Mouse (Mus musculus): ENCODE measurements around the gene Nudt3. TPM values are rescaled to one million over a fixed set of nuclear protein-coding genes. Genes with fewer than 3 reads are reported as not detected.

Nudt3 gene
- polyA plus RNA-seq, 1 experiment = 112 TPM

DNA sequence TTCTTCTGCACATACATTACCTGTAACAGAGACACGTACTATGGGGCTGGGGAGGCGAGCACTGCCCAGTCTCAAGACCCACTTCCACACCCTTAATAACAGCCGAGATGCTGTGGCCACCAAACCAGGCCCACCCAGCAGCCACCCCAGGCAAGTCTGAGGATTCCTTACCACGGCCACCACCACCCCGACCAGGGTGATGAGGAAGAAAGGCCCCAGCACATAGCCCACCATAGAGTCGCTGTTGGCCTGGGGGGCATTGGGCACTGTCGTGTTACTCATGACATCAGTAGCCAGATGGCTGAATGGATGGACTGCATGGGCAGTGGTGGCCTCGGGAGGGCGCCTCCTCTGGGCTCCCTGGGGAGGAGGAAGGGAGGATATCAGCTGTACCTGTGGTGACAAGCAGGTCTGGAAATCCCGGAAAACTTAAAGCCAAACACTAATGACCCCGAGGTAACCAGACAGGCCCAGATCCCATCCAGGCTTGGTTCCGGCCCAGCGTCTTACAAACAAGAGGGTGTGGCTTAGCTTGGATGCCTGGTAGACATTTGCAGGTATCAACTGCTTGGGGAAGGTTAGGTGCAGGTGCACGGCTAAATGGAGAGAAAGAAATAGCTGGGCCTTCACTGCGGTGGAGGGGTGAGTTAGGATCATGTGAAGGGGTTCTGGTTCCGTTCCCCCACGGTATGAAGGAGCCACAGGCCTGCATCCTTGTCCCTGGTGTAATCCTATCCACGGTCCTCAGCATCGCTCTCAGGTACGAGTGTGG is 58.7 kb downstream of the Nudt3 start:
- DNase-seq (ENCODE audit: low spot score) = no peak

DNA sequence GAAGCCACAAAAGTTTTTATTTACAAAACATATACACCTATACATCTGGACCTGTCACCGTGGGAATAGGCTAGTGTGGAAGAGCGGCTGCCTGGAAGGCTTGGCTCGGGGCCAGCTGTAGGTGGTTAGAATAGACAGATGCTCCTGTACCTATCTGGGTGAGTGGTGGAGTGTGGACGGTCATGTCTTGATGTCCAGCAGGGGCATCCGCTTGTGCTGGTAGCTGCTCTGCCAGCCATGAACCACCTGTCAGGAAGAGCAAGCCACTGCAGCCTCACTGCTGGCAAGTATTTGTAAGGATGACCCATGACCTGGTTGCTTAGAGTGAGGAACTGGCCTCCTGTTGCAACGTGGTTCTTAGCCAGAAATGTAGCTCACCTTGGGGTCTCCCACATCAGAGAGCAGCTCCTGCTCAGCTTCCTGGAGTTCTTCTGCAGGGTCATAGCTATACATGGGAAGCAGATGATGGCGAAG is 59.5 kb downstream of the Nudt3 start:
- no peak for DNase-seq (ENCODE audit: low spot score)

DNA sequence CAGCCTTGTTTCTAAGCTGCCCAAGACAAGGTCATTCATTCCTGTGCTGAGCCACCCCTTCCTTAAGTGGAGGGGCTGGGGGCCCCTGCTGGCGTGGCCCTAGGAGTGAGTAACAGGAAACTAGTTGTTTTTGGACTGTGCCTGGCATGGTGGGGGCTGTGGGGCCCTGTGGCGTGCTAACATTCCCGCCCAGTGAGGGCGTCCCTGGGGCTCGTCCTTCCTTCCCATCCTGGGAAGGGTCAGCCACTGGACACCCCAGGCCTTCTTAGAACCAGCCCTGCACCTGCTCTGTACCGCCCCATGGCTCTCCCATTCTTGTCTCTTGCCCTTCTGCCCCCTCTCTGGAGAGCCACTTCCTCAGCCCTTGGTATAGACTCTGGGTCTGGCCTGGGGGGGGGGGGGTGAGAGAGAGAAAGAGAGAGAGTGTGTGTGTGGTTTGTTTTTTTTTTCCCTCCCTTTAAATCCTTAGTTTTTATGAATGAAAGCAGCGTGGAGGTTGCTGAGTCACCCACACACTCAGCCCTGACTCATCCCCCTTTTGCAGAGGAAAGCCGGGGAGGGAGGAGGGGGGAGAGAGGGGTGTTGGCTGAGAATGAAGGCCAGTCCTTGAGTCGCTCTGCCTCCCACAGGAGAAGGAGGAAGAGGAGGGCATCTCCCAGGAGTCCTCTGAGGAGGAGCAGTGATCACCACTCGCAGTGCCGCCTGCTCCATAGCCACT is 61.3 kb downstream of the Nudt3 start:
- no peak for DNase-seq (ENCODE audit: low spot score)

DNA sequence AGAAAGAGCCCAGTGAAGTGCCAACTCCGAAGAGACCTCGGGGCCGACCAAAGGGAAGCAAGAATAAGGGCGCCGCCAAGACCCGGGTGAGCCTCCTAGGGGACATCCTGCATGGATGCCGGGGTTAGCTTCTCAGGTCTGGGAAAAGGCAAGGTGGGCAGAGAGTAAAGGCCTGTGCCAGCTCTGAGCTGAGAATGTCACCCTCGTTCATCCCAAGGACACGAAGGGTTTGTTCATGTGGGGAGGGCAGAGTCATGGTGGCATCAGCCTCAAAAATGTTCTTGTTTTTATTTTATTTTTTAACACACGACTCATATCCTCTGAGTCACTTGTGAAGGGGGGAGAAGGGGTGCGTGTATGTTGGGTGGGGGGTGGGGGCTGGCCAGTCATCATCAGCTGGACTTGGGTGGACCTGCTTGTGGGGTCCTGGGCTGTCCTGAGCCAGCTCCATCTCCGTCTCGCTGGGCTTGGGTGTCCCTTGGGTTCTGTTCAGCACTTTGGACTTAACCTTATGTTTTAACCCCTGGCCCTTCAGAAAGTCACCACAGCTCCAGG is 62.3 kb downstream of the Nudt3 start:
- DNase-seq (ENCODE audit: low spot score) = no peak

DNA sequence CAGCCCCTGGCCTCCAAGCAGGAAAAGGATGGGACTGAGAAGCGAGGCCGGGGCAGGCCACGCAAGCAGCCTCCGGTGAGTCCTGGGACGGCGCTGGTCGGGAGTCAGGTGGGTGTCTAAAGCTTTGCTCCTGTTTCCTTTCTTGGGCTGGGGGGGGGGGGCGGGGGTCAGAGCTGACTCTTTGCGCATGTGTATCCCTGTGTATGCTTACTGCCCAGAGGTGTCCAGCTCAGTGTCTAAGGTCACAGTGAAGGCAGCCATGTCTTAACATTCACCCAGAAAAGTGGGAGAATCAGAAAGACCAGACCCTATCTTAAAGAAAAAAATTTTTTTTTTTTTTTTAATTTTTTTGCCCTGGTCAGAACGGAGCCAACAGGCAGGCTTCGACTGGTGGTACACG is 63.7 kb downstream of the Nudt3 start:
- DNase-seq (ENCODE audit: low spot score) = no peak

DNA sequence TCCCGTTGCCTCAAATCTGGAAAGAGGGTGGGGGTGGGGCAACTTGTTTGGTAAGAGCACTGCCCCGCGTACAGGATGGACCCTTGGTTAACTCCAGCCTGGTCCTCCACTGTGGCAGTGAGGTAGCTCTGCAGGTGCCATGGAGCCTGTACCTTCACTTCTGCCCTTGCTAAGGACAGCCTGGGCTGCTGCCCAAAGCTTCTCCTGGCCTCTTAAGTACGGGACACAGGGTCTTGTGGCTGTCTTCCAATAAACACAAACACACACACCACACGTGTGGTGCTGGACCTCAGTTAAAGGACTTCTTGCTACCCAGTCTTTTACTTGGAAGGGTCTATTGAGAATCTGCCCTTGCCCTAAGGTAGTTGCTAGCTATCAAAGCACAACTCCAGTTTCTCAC is 64.5 kb downstream of the Nudt3 start:
- no peak for DNase-seq (ENCODE audit: low spot score)

DNA sequence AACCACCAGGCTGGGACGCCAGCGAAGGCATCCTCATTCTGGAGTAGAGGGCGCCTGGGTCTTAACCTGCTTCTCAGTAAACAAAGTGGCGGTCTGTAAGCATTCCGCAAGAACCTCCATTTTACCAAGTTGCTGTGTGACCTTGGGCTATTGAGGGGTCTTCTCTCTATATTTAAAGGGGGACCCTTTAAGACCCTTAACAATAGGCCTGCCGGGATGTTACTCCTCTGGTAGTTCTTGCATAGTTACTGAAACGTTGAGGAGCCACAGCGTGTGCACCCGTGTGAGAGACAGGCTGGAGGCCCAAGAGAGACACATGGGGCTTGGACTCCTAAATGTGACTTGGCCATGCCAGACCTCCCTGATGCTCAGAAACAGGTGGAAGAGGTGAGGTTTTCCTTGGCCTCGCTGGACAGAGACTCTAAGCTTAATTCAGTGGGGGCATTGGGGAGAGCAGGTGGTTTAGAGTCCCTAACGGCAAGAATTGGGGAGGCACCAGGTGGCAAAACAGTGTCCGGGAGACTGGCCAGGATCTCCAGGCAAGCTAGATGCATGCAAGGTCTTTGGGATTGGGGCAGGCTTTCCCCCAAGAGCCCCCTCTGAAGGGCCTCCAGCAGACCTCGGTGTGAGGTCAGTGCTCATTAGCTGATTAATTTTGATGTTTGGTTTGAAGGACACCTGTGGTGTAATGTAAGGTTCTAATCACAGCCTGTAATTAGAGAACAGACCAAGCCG is 65.2 kb downstream of the Nudt3 start:
- DNase-seq (ENCODE audit: low spot score) = no peak

DNA sequence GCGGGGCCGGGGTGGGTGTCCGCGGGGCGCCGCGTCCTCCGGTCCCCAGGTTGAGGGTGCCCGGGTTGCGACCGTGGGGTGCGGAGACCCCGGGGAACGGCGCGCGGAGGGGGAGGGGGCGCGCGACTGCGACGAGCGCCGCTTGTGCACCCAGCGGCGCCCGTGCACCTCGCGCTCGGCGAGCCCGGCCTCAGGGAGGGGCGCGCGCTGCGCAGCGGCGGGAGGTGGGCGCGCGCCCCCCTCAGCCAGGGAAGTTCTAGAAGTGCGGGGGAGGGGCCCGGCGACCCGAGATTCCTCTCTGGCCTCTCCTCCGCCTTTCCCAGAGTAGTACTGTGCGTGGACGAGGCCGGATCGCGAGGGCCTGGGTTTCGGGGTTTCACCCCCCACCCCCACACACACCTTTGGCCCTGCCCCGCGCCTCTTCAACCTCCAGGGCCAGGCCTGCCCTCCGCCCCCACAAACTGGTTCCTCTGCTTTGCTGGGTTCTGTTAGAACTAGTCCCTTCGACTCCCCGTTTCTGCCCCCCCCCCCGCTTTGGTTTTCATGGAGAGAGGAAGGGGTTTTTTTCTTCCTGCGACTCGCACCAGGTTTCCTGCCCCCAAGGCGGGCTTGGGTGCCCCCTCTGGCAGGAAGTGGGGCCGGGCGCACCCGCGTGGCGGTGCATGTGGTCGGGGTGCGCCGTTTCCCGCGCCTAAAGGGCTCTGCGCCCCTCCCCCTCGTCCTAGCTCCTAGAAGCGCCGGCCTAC is 65.9 kb downstream of the Nudt3 start:
- DNase-seq (ENCODE audit: low spot score) = peak; percentile 45

DNA sequence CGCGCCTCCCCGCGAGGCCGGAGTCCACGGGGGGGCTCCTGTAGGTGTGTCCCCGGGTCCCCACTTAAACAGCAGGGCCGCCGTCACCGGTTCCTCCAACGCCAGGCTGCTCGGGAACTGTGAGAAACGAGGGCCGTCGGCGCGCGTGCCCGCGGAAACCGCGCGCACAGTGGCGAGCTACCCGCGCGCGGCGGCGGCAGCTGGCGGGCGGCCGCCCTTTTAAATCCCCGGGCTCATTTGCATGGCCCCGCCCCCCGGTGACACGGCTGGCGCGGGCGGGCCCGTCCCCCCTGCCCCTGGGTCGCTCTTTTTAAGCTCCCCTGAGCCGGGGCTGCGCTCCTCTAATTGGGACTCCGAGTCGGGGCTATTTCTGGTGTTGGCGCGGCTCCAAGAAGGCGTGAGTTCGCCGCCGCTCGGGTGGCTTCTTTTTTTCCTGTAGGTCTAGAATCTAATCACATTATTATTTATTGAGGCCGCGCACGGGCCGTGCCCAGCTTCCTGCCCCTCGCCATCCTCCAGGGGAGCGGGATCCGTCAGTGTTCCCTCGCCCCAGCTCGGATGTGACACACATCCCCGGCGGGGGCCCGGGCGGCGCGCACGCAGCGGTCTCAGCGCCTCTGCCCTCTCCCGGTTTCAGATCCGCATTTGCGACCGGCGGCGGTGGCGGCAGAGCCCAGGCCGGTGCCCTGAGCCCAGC is 66.8 kb downstream of the Nudt3 start, which contains the start of gene Hmga1:
TSS of gene Hmga1 (plus strand) at position 183 of the 697 bp plus-strand sequence.
- DNase-seq (ENCODE audit: low spot score) = peak; percentile 77

DNA sequence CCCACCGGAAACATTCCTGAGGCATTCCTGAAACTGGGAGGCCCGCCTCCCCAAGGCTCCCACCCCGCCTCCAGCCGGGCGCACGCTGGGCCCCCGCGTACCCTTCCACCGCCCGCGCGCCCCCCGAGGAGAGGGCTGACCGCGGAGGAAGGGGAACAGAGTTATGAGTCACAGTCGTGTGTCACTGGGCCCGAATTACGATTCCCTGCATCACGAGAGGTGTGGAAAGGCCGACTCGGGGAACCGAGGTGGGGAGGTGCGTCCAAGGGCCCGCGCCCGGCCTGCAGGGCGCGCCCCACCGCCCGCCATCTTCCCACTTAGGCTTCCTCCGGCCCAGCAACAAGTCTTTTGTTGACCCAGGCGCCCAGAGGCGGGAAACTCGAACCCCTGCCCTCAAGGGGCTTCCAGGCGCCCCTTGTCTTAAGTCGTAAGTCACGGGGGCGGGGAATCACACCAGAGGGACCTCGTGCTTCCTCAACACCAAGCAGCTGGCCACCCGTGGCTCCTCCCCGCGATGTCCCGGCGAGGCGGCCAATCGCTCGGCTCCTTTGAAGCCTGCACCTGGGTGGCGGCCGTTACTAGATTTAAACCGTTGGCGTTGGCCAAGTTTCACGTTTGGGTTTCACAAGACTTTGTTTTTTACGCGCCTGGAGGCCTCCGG is 67.7 kb downstream of the Nudt3 start:
- peak; percentile 57 for DNase-seq (ENCODE audit: low spot score)

DNA sequence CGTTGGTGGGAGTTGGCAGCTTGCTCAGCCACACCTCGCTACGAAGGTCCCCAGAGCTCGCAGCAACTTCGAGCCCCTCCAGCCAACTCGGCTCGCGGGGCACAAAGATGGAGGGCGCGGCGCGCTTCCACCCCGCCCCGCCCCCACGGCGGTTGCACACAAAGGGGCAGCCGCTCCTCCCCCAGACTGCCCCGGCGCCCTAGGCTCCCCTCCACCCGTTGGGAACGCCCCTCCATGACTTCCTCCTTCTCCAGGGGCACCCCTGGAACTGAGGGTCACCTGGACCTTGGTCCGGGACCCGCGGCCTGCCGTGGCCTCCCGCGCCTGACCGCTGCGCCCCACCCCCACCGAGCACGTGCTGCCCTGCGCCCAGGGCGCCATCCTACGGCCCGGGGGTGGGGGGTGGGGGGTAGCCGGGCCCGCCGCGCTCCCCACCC is 68.2 kb downstream of the Nudt3 start:
- DNase-seq (ENCODE audit: low spot score) = no peak

DNA sequence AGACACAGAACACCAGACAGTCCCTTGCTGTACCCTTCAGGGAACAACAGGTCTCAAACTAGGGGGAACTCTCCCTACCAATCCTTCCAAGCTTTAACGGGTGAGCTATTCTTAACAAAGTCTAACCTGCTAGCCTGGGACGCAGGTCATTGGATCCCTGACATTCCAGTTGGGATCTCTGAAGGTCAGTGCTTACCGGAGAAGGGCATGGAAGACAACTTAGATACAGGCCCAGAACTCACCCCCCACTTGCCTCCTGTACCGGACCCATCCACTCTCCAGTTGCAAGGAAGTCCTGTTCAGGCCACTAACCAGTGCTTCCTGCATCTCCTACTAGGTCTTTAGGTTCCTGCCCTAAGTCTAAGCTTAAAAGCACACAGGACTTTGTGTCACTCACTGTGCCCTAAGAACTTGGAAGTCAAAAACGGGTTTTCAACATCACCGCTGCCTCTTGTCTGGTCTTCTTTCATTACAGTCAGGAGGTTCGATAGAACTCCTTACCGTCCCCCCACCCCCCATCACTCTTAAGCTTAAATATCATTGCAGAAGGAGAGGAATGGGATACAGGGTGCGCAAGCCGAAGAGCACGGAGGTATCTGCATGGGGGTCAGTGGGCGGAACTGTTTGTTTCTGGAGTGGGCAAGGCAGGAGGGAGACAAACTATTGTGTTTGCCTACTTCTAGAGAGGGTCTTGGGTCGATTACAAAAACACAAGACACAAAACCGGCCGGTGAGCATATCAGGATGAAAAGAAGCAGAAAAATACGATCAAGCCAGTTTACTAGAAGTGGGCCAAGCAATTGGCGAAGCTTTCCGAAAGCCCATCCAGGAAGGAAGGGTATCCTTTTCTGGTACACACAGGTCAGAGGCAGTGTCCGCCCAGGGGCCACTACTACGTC is 69.0 kb downstream of the Nudt3 start:
- DNase-seq (ENCODE audit: low spot score) = no peak

DNA sequence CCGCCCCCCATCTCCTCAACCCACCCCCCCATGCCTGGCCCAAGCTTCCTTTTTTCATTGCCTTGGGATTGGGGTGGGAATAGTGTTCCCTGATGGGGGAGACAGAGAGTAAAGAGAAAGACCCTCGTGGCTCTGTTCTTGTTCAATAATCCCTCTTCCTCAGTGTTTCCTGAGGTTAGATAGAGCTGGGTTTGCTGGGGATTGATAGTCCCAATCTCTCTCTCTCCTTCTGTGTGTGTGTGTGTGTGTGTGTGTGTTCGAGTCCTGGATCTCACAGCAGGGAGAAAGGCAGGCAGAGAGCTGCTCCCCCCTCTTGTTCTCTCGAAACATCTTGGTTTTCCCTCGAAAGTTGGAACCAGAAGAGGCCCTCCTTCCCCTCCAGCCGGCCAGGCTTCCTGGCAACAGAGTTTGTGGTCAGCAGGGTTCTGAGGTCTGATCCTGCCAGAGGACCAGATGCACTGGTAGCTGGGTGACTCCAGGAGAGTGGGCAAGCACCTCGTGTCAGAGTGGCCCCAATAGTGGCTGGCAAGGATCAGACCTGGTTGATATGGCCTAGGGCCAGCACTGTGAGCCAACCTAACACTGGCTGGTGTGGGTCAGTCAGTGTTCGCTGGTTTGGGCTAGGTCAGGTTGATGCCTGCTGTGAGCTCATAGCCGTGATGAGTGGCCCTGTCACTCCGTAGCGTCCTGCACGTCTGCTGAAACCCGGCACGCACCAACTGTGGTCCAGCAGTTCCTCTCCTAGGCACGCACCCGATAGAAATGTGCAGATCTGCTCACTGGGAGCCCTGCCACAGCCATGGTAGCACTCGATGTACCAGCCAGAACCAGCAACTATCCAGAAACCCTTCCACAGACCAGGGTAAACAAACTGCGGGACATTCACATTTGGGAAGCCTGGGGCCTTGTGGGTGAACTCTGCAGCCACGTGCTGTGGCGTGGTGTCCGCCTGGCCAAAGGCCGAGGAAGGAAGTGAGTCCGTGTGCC is 70.8 kb downstream of the Nudt3 start:
- DNase-seq (ENCODE audit: low spot score) = no peak

DNA sequence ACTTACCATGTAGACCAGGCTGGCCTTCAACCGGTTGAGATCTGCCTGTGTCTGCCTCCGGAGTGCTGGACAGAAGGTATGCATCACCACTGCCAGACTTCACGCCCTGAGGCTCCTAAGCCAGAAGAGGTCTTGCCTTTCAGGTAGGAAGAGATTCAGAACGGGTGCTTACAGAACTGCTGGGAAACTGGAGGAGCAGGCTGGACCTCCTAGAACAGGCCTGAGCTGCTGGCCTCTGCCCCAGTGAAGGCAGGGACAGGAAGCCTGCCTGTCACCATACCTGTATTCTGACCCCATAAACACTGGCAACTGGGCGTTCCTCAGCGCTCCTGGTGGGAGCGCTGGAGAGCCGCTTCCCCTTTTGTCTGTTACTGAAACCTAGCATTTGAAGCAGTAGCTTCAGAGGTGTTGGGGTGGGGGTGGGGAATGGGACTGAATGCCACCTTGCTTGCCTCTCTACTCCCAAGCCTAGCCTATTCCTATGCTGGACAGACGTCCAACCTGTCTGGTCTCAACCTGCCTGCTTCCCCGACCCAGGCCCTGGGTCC is 71.8 kb downstream of the Nudt3 start:
- DNase-seq (ENCODE audit: low spot score) = no peak

DNA sequence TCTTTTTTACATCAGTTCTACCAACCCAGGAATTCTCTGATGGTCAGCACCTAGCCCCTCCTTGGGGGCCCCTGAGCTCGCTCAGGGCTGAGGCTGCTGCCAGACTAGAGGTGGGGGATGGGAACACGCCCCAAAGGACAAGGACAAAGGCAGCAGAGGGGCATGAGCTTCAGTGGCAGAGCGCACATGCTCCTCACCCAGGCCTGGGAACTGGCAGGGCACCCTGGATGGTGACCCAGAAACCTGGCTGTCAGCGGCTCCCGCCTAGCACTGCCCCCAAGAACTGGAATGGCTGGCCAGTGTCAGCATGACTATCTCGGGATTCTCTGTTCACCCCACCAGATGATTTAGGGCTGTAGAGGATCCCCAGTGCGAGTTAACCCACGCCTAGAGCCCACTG is 74.1 kb downstream of the Nudt3 start:
- no peak for DNase-seq (ENCODE audit: low spot score)

DNA sequence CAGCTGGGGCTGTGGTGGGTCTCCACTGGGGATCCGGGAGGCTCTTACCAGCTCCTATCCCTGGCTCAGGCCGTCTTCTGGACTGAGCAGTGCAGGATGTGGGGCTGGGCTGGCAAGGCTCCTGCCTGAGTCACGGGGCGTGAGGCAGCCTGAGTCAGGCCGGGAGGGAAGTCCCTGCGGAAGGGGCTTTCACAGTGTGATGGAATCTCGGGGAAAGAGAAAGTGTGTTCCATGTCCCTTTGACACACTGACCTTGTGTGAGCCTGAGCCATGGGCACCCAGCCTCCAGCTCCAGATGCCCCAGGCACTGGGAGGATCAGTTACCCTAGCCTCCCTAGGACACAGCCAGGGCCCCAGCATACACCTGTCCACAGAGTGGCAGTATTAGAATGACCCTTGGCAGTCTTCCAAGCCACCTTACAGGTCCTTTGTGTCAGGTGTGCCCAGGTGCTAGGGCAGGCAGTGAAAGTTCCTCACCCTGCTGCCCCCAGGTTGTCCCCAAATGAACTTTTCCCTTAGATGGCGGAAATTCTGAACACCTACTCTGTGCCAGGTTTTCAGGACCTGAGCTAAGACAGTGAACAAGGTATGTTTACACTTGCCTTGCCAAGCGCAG is 75.9 kb downstream of the Nudt3 start:
- DNase-seq (ENCODE audit: low spot score) = peak; percentile 48

DNA sequence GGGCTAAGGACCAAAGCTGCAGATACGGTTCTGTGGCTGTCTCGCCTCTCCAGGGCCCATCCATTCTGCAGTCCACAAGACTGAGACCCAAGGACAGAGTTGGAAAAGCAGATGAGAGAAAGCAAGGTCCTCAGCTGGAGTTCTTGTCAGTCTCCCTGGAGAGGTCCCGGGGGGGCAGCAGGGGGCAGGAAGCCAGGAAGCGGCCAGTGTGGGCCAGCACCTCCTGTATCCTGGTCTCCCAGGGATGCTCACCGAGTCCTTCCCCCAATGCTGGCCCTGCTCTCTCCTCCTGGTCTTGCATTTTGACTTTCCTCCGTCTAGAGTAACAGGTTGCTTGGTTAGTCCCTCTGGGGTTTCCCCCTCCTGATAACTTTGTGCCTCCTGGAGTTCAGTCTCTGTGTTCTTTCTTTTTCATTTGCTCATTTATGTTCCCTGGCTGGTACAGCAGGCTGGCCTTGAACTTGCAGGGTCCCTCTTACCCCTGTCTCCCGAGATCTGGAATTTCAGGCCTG is 76.7 kb downstream of the Nudt3 start:
- no peak for DNase-seq (ENCODE audit: low spot score)

Data from urinary bladder, adult 2 months (tissue).